Mouse (Mus musculus) T-cell, adult 66 days (primary cell): ENCODE data around the gene Grk5. TPM values are rescaled to one million over a fixed set of nuclear protein-coding genes. Genes with fewer than 3 reads are reported as not detected.

Experiments
- total RNA-seq, 2 experiments: library from RNA; stranded (reverse); gene quantifications; 3 replicates in 1 of 2; 4 replicates in 1 of 2; pipeline ENCODE4 v1.2.4; 2023

Grk5 gene
- total RNA-seq = 1 to 10 TPM; 3.2 to 7.8 TPM

DNA sequence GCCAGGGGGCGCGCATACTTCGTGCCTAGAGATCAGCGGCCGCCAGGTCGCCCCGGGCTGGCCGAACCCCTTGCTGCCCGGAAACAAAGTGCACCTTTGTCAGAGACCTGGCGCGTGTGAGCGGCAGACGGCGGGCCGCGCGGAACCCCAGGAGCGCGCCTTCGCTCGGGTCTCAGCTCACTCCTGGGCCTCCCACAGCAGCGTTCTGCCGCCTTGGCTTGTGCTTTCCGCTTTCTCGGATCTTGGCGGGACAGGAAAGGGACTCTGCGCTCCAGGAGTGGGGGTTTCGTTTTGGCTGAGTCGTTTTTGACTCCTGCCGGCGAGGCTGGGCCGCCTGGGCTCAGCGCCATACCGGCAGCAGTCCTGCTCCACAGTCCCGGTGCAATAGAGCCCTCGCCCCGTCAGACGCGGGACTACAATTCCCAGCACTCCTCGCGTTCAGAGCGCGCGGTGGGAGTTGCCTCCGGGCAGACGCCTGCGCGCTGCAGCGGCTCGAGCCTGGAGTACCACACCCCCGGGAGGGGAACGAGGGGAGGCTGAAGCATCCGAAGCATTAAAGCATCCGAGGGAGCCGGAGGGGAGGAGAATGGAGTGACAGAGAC, at the start of gene Grk5:
Gene Grk5, plus strand, starts transcription at position 36 of the 602 bp plus-strand sequence.

DNA sequence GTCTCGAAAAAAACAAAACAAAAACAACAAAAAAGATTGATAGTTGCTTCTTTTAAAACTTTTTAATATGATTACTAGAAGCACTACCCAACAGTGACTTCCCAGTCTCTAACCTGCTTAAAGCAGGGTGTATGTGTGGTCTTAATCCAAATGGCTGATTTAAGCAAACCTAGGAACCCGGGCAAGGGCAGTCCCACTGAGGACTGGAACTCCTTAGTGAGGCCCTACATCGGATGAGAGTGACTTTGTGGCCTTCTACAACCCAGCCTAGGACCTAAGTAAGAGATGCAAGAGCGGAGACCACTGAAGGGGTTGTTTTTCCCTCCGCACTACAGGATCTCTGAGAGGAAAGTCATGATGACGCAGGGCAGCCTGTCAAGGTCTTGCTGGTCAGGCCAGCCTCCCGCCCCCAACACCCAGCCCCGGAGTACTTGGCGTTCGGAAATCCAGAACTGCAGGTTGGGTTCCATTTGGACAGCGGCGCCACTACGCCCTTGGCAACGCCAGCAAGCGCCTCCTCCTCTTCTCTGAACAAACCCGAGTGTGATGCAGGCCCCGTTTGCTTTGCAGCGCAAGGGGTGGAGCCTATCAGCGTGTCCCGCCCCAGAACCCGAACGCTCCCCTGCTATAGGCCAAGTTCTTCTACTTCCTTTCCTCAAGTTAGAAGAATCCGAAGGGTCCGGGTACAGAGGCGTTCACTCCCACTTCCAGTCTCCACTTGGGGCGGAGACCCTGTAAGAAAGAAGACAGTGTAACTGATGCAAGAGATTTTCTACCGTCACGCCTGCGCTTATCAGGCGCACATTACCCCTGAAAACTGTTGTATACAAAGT, 28.5 kb upstream of the Grk5 start, which contains the start of gene Sfxn4:
Gene Sfxn4, minus strand, starts transcription at position 612 of the 833 bp plus-strand sequence.

DNA sequence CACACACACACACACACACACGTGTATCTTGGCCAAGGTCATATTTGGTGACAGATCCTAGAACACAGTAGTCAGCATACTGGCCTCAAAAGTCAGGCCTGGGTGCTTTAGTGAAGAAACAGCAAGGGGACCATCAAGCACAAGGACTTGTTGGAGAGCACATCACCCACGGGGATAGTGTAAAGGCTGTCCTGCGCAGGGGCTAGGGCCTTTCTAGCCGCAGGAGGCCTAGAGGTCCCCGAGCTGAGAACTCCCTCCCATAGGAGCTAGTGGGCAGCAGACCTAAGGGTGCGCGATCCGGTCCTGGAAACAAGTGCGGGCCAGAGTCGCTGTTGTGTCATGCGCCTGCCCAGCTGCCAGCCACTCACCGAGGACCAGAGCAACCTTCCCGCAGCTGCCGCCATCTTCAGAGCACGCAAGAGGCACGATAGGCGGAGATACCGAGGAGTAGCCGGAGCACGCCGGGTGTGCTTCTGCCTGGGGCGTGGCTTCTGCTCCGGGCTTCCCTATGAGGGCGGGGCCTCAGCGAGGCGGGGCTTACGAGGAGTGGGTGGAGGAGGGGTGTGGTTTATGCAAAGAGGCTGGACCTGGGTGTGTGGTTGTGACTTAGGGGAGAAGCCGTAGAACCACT, 15.4 kb upstream of the Grk5 start, which contains the start of gene Prdx3:
Gene Prdx3, minus strand, starts transcription at position 493 of the 631 bp plus-strand sequence.

DNA sequence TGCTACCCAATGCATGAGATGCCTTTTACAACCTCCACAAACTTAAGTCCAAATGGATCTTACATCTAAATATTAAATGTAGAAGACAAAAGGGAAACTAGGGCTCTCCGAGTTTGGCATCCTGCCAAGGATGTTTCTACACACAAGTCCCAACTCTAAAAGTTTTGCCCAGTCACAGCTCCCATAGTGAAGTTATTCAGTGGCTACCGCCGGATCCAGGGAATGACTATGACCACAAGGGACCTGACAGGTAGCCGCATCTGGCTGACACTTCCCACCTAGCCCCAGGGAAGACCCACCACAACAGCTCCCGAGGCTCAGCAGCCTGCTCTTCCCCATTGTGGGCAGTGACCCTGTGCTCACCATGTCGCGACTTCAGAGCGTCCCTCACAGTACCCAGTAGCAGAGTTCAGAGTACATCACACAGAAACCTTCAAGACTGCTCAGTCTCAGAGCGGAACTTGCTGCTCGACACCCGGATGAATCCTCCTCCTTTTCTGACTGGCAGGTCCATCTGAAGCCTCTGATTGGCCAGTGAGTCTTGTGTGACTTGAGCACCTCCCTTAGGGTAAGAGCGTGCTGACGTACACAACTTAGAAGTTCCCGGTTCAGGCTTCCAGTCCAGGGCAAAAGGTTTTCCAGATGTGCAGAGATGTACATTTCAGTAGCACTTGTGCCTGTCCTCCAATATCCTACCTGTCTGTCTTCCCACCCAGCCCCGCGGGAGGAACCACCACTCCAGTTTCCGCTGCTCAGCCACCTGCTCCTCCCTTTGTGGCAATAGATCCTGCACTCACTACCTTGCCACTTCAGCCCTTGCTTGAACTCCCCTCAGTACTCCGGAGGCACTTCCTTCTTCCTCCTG, 251.0 kb downstream of the Grk5 start, which contains the start of gene Zfp950:
Gene Zfp950, minus strand, starts transcription at position 499 of the 865 bp plus-strand sequence.

Other genes with a start within 250 kb of the Grk5 start
- 1 to 10 TPM; 5.0 to 5.1 TPM for gene Nanos1, start 133.8 kb upstream of the Grk5 start, total RNA-seq
- gene Eif3a, start 99.1 kb upstream of the Grk5 start, total RNA-seq = 100 to 1,000 TPM; 205 to 219 TPM
- gene Fam45a, start 78.2 kb upstream of the Grk5 start, total RNA-seq = 10 to 100 TPM; 30.6 to 36.1 TPM
- 1 to 10 TPM; 3.4 to 4.4 TPM for gene Sfxn4, start 28.3 kb upstream of the Grk5 start, total RNA-seq
- gene Prdx3, start 15.2 kb upstream of the Grk5 start, total RNA-seq = 10 to 100 TPM; 47.1 to 60.6 TPM